Mouse (Mus musculus): ENCODE data around the gene Leap2. TPM values are rescaled to one million over a fixed set of nuclear protein-coding genes. Genes with fewer than 3 reads are reported as not detected.

Gene Leap2
- polyA plus RNA-seq, 1 experiment from 2014 or later = 0.24 TPM

DNA sequence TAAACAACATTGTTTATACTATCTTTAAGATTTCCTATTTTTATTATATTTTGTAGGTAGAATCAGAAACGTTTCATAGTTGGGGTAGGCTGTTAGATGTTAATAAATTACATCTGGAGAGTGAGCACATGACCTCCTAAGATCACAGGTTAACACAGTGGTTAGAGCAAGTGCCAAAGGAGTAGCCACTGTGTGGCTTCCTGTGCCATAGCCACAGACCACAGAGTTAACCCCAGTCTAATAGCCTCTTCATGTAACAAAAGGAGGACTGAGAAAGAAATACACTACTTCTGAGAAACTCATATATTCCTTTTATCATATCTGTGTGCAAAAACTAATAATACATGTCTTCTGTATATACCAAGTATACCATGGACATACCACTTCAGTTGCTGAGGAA is 29.1 kb downstream of the Leap2 start:
- Histone ChIP-seq H3K9me3 (replicated peaks; ENCODE audit: low read length) (no peaks in the 10 kb centered on the region), H3K9ac (ENCODE audit: low read depth, low read length) (no peak overlapping the region), H3K4me1 (replicated peaks; ENCODE audit: insufficient read depth, low read length) (no peaks in the 10 kb centered on the region), H3K27ac (no peak overlapping the region), H3K4me2 (ENCODE audit: low read length) (no peak overlapping the region), H3K27me3 (ENCODE audit: insufficient read depth, low read length) (no peaks in the 10 kb centered on the region), H3K36me3 (ENCODE audit: insufficient read depth, low read length) (peaks cover 14% of the 10 kb centered on the region), H3K4me3 (replicated peaks; ENCODE audit: low read depth, low read length) (no peak overlapping the region)
- DNase-seq (ENCODE audit: low spot score) (no peak), ATAC-seq (replicated peaks; ENCODE audit: low FRiP score, low read depth) (no peak)
- WGBS = 70% methylated on average over 1 of the region's 1 CpGs
- no peak for TF ChIP-seq CTCF (IDR thresholded peaks at IDR 0.05; ENCODE audit: low read depth)

DNA sequence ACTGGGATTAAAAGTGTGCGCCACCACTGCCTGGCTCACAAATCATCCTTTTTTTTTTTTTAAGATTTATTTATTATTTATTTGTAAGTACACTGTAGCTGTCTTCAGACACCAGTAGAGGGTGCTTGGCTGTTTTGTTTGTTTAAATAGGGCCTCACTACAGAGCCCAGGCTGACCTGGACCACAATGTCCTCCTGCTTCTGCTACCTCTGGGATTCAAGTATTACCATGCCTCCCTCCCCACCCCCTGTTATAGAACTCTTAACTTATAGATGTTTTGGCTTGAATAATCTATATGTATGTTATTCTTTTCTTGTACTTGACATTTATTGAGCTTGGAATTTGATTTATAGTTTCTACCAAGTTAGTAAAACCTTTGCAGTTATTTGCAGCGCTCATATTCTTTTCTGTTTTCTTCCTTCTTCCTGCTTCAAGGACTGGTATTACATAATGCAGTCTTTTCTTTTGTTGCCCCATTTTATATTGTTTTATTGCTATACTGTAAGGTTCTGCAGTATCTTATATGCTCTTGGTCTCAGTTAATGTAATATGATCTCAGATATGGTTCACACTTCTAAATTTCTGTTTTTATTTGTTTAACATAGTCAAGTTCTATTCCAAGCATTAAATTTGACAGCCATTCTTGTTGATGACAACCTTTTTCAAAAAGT is 39.1 kb downstream of the Leap2 start:
- H3K27ac ChIP-seq = no peak overlapping the region
- no peaks in the 10 kb centered on the region for H3K9me3 ChIP-seq (replicated peaks; ENCODE audit: low read length)
- ATAC-seq (replicated peaks; ENCODE audit: low FRiP score, low read depth) = no peak
- DNase-seq (ENCODE audit: low spot score) = no peak
- 89% methylated on average over 2 of the region's 2 CpGs for whole genome bisulfite sequencing
- no peaks in the 10 kb centered on the region for H3K4me1 ChIP-seq (replicated peaks; ENCODE audit: insufficient read depth, low read length)
- H3K36me3 ChIP-seq (ENCODE audit: insufficient read depth, low read length) = peaks cover 24% of the 10 kb centered on the region
- TF ChIP-seq CTCF (IDR thresholded peaks at IDR 0.05; ENCODE audit: low read depth) = no peak
- H3K27me3 ChIP-seq (ENCODE audit: insufficient read depth, low read length) = no peaks in the 10 kb centered on the region
- no peak overlapping the region for H3K9ac ChIP-seq (ENCODE audit: low read depth, low read length)
- H3K4me2 ChIP-seq (ENCODE audit: low read length) = no peak overlapping the region
- no peak overlapping the region for H3K4me3 ChIP-seq (replicated peaks; ENCODE audit: low read depth, low read length)

DNA sequence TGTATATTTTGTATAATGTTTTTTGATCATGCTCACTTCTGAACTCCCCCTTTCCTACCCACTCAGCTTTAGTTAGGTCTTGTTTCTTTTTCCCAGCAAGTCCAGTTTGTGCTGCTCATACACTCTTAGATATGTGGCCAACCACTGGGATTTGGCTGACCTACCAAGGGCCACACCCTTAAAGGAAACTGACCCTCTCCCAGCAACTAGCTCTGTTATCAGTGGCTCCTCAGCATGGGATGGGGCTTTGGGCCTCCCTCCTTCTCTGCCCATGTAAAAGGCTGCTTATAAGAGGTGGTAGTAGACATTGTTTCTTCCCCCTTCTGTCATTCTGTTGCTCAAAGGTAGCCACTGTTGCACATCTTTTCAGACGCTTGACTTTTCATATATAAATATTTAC is 44.1 kb downstream of the Leap2 start:
- Histone ChIP-seq H3K9ac (ENCODE audit: low read depth, low read length) (no peak overlapping the region), H3K4me2 (ENCODE audit: low read length) (no peak overlapping the region), H3K4me3 (replicated peaks; ENCODE audit: low read depth, low read length) (no peak overlapping the region), H3K27me3 (ENCODE audit: insufficient read depth, low read length) (no peaks in the 10 kb centered on the region), H3K9me3 (replicated peaks; ENCODE audit: low read length) (no peaks in the 10 kb centered on the region), H3K4me1 (replicated peaks; ENCODE audit: insufficient read depth, low read length) (no peaks in the 10 kb centered on the region), H3K36me3 (ENCODE audit: insufficient read depth, low read length) (peaks cover 40% of the 10 kb centered on the region), H3K27ac (no peak overlapping the region)
- DNase-seq (ENCODE audit: low spot score) (no peak), ATAC-seq (replicated peaks; ENCODE audit: low FRiP score, low read depth) (no peak)
- no peak for TF ChIP-seq CTCF (IDR thresholded peaks at IDR 0.05; ENCODE audit: low read depth)
- WGBS = 85% methylated on average over 1 of the region's 1 CpGs

Small RNA genes lying within 50 kb of the gene (microRNA-seq; reads per million reads assigned to microRNA genes)
- not detected for gene Mir6920

Other genes with a start within 250 kb of the Leap2 start
- 79.8 and 84.5 TPM in 2 replicates for gene Hspa4, start 122.7 kb downstream of the Leap2 start, polyA plus RNA-seq (2015; fragmentation: Nextera tagmentation; extraction: Ambion mirVana)
- 21.1 and 25.3 TPM in 2 replicates for gene Zcchc10, start 98.5 kb downstream of the Leap2 start, polyA plus RNA-seq (2015; fragmentation: Nextera tagmentation; extraction: Ambion mirVana)
- 33.9 and 34.5 TPM in 2 replicates for gene Aff4, start 72.3 kb downstream of the Leap2 start, polyA plus RNA-seq (2015; fragmentation: Nextera tagmentation; extraction: Ambion mirVana)
- 1,154 and 1,231 TPM in 2 replicates for gene Uqcrq, start 7.7 kb upstream of the Leap2 start, polyA plus RNA-seq (2015; fragmentation: Nextera tagmentation; extraction: Ambion mirVana)
- gene Gdf9, start 7.9 kb upstream of the Leap2 start, polyA plus RNA-seq (2015; fragmentation: Nextera tagmentation; extraction: Ambion mirVana) = 0.57 and 1.0 TPM in 2 replicates
- gene Gm10447, start 33.9 kb upstream of the Leap2 start, polyA plus RNA-seq (2015; fragmentation: Nextera tagmentation; extraction: Ambion mirVana) = 0.08 and 0.14 TPM in 2 replicates
- gene Shroom1, start 34.0 kb upstream of the Leap2 start, polyA plus RNA-seq (2015; fragmentation: Nextera tagmentation; extraction: Ambion mirVana) = 1.1 and 1.2 TPM in 2 replicates
- gene Gm9837, start 47.3 kb upstream of the Leap2 start, polyA plus RNA-seq (2015; fragmentation: Nextera tagmentation; extraction: Ambion mirVana) = not detected in 2 replicates
- not detected in 2 replicates for gene Gm9945, start 57.0 kb upstream of the Leap2 start, polyA plus RNA-seq (2015; fragmentation: Nextera tagmentation; extraction: Ambion mirVana)
- gene Sowaha, start 57.1 kb upstream of the Leap2 start, polyA plus RNA-seq (2015; fragmentation: Nextera tagmentation; extraction: Ambion mirVana) = 0.26 and 0.39 TPM in 2 replicates
- 13.1 and 15.7 TPM in 2 replicates for gene Sept8, start 96.1 kb upstream of the Leap2 start, polyA plus RNA-seq (2015; fragmentation: Nextera tagmentation; extraction: Ambion mirVana)
- gene Kif3a, start 144.2 kb upstream of the Leap2 start, polyA plus RNA-seq (2015; fragmentation: Nextera tagmentation; extraction: Ambion mirVana) = 50.6 and 54.6 TPM in 2 replicates
- 0.78 and 1.1 TPM in 2 replicates for gene Il4, start 195.5 kb upstream of the Leap2 start, polyA plus RNA-seq (2015; fragmentation: Nextera tagmentation; extraction: Ambion mirVana)
- gene Il13, start 211.5 kb upstream of the Leap2 start, polyA plus RNA-seq (2015; fragmentation: Nextera tagmentation; extraction: Ambion mirVana) = not detected in 2 replicates

Data from kidney, postnatal 0 days (tissue).